Mouse (Mus musculus) midbrain, embryonic 14.5 days (tissue): Measurements from ENCODE around the gene Rnase11. TPM values are rescaled to one million over a fixed set of nuclear protein-coding genes. Genes with fewer than 3 reads are reported as not detected.

Experiments used
- ATAC-seq: fragments of 200-750 bp; cut with Nextera tagmentation; 2 replicates; pipeline ENCODE4 v1.8.0; 2017; ENCODE audit warnings: moderate number of reproducible peaks, moderate library complexity; ENCODE audit not compliant: low FRiP score, low TSS enrichment
- DNase-seq: peaks from one replicate; pipeline ENCODE4 v3.0.0-alpha.2; 2015
- H3K27ac ChIP-seq: fragments of 300-500 bp; sonication (generic); replicated peaks from 2 replicates; pipeline ENCODE4 v1.5.1; 2014; ENCODE audit warnings: mild to moderate bottlenecking, low read depth, low read length, moderate library complexity
- H3K27me3 ChIP-seq: fragments of 300-500 bp; sonication (generic); 2 replicates; pipeline ENCODE4 v1.6.1; 2014; ENCODE audit warnings: low read length, control low read depth, mixed read lengths; ENCODE audit not compliant: control insufficient read depth, insufficient read depth
- H3K36me3 ChIP-seq: fragments of 300-500 bp; sonication (generic); 2 replicates; pipeline ENCODE4 v1.6.1; 2014; ENCODE audit warnings: low read length, control low read depth; ENCODE audit not compliant: control insufficient read depth, insufficient read depth
- H3K4me1 ChIP-seq: fragments of 300-500 bp; sonication (generic); 2 replicates; pipeline ENCODE4 v1.6.1; 2014; ENCODE audit warnings: mild to moderate bottlenecking, antibody characterized with exemption, low read length, control low read depth; ENCODE audit not compliant: control insufficient read depth, insufficient read depth
- H3K4me2 ChIP-seq: fragments of 300-500 bp; sonication (generic); 2 replicates; pipeline ENCODE4 v1.6.1; 2014; ENCODE audit warnings: mild to moderate bottlenecking, low read length, moderate library complexity
- H3K4me3 ChIP-seq: fragments of 300-500 bp; sonication (generic); replicated peaks from 2 replicates; pipeline ENCODE4 v1.5.1; 2014; ENCODE audit warnings: low read depth, low read length
- H3K9ac ChIP-seq: fragments of 300-500 bp; sonication (generic); replicated peaks from 2 replicates; pipeline ENCODE4 v1.6.1; 2014; ENCODE audit warnings: mild to moderate bottlenecking, low read length, moderate library complexity
- H3K9me3 ChIP-seq: fragments of 300-500 bp; sonication (generic); 2 replicates; pipeline ENCODE4 v1.6.1; 2016; ENCODE audit warnings: low read length, control low read depth, mixed read lengths; ENCODE audit not compliant: control insufficient read depth
- WGBS: fragments of 180-500 bp; shearing (Covaris S2); extraction: QIAGEN DNeasy Blood & Tissue Kit; methylation state at CpG from one replicate; pipeline ENCODE4 v1.1.7; 2014; 5-methylcytosine and 5-hydroxymethylcytosine counted together
- polyA plus RNA-seq: library from polyadenylated mRNA; unstranded; fragments of >200 nt; fragmentation: Nextera tagmentation; extraction: Ambion mirVana; gene quantifications from 2 replicates; pipeline ENCODE4 v1.2.1, GENCODE M21; 2014

The Rnase11 gene
- polyA plus RNA-seq, 1 experiment from 2014 or later: not detected

DNA sequence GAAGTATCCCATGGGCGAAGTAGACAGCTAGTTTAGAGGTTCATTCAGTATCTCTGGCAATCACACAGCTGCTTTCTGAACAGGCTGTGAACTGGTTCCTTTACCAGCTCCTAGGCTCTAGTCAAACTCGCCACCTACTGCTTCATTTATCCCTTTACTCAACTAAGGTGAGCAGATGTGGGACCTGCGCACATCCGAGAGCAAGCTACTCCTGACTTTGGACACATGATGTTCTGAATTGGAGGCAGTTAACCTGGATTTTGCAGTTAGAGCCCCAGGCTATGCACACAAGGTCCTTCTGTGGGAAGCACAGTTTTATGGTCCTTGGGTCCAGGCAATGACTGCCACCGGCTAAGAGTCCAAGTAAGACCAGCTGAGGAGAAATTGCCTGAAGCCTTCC, 10.8 kb upstream of the Rnase11 start:
- WGBS: 84% methylated on average over 5 of the region's 5 CpGs
- Histone ChIP-seq H3K4me3 (no peak overlapping the region), H3K27ac (no peak overlapping the region), H3K27me3 (no peaks in the 10 kb centered on the region), H3K9me3 (no peaks in the 10 kb centered on the region), H3K4me1 (no peaks in the 10 kb centered on the region), H3K36me3 (no peaks in the 10 kb centered on the region), H3K9ac (no peak overlapping the region), H3K4me2 (no peak overlapping the region)
- ATAC-seq: no peak
- no peak for DNase-seq

DNA sequence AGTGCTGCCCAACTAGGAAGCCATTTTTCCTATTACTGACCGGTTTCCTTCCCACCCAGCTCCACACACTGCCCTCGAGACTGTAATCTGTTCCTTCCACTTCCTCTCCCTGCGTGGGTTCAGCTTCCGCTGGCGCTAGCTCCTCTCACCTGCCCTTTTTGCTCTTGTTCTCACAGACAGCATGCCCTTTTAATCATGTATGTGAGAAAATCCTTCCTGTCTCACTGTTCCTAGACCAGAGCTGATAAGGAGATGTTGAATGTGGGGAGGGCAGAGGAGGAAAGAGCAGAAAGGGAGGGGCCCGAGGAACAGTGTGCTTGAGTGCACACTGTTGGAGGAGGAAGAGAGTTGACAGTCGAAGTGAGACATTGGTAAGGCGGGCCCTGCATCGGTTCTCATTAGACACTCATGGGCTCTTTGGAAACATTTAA, 7.5 kb upstream of the Rnase11 start, which contains the start of gene Rnase12:
Gene Rnase12, minus strand, starts transcription at position 261 of the 431 bp plus-strand sequence.
- Histone ChIP-seq H3K36me3 (no peaks in the 10 kb centered on the region), H3K9ac (no peak within 1 kb of the TSS), H3K4me1 (no peaks in the 10 kb centered on the region), H3K27ac (no peak within 1 kb of the TSS), H3K4me2 (no peak within 1 kb of the TSS), H3K4me3 (no peak within 1 kb of the TSS), H3K9me3 (no peaks in the 10 kb centered on the region), H3K27me3 (no peaks in the 10 kb centered on the region)
- no peak for DNase-seq
- ATAC-seq: no peak
- 61% methylated on average over 9 of the region's 9 CpGs for WGBS

DNA sequence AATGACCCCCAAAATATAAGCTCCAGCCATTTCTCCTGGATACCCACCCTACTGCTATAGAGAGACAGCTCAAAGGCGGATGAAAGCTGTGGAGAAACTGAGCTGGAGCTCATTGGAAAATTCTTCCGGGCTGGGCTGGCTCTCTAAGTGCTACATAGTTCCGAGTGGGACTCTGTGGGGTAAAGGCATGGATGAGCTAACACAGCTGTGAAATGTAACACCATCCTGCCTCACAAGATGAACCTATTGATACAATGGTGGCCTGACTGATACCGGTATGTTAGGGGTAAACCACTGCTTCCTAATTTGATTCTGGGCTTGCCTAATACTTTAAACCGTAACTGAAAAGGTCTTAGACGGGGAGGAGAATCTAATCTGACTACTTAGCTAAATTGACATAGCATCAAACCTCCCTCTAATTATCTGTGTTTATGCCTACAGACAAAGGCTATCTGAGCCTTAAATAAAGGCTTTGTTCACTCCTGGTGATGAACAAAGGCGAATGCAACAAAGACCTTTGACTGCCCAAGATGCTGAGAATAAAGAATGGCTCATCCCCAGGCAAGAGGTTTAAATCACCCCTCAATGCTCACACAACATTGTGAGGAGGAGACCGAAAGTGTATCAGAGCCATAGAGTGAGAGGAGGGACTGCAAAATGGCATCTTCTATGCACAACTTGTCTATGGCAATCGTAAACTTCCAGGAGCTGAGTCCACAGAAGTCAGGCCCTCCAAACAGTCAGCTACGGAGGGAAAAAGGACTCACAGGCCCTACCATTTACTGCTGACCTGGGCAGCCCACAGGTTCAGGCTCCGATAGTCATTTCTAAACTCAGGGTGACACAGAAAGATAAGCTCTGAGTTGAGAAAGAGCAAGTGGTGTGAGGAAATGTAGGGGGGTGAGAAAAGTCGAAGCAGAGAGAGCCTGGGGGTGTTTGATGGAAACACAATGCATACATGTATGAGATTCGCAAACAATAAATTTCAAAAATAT, 4.6 kb upstream of the Rnase11 start:
- Histone ChIP-seq H3K4me1 (no peaks in the 10 kb centered on the region), H3K4me3 (no peak overlapping the region), H3K9me3 (no peaks in the 10 kb centered on the region), H3K27me3 (no peaks in the 10 kb centered on the region), H3K27ac (no peak overlapping the region), H3K9ac (no peak overlapping the region), H3K36me3 (no peaks in the 10 kb centered on the region), H3K4me2 (no peak overlapping the region)
- no peak for ATAC-seq
- WGBS: 18% methylated on average over 13 of the region's 13 CpGs
- no peak for DNase-seq

DNA sequence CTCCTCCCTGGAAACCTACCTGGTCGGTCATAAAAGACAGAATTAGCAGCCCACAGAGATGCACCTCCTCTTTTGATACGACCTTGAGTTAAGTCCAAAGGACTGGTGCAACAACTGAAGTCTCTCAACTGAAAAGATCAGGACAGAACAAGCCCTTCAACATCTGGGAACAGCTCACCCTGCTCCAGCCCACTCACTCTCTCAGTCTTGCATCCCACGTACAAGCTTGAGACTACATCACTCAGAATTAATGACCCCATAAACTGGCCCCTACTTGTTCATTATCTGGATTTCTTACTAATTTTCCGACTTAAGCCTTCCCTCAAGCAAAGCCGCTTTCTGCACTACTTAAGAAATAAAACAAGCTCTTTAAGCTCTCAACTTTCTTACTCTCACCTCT, 3.2 kb upstream of the Rnase11 start:
- WGBS: 63% methylated on average over 5 of the region's 5 CpGs
- Histone ChIP-seq H3K9me3 (no peaks in the 10 kb centered on the region), H3K4me3 (no peak overlapping the region), H3K27me3 (no peaks in the 10 kb centered on the region), H3K27ac (no peak overlapping the region), H3K4me2 (no peak overlapping the region), H3K4me1 (no peaks in the 10 kb centered on the region), H3K36me3 (no peaks in the 10 kb centered on the region), H3K9ac (no peak overlapping the region)
- ATAC-seq: no peak
- DNase-seq: no peak

DNA sequence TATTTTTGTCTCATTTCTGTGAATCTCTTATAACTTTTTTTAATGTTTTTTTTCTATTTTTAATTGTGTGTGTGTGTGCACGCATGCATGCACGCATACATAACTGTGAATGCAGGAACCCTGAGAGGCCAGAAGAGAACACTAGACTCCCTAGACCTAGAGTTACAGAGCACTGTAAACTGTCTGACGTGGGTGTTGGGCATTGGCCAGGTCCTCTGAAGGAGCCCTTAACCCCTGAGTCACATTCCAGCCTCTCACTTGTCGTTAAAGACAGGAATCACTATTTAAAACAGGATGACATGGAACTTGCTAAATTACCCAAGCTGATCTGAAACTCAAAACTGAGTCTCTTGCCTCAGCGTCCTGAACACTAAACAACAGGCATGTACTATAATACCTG, 2.0 kb upstream of the Rnase11 start:
- Histone ChIP-seq H3K9ac (no peak overlapping the region), H3K36me3 (no peaks in the 10 kb centered on the region), H3K27me3 (no peaks in the 10 kb centered on the region), H3K4me2 (no peak overlapping the region), H3K9me3 (no peaks in the 10 kb centered on the region), H3K4me3 (no peak overlapping the region), H3K27ac (no peak overlapping the region), H3K4me1 (no peaks in the 10 kb centered on the region)
- DNase-seq (no peak), ATAC-seq (no peak)
- WGBS: 75% methylated on average over 5 of the region's 5 CpGs

DNA sequence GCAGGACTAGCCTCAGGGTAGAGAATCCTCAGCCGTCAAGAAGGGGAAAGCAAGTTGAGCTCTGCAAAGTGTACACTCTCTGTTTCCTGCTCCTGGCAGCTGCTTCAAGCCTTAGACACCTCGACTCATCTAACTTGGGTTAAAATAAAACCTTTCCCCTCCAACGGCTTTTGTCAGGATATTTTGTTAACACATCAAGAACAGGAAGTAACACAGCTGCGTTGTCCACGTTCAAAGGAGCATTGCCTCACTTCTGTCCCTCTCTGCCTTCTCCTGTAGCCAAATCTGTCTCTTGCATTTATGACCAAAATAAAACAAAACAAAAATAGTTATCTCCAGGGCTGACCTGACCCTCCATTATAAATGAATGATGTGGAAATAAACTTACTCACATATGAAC, 2.1 kb downstream of the Rnase11 start:
- Histone ChIP-seq H3K4me3 (no peak overlapping the region), H3K4me1 (no peaks in the 10 kb centered on the region), H3K36me3 (no peaks in the 10 kb centered on the region), H3K9me3 (no peaks in the 10 kb centered on the region), H3K4me2 (no peak overlapping the region), H3K27me3 (no peaks in the 10 kb centered on the region), H3K9ac (no peak overlapping the region), H3K27ac (no peak overlapping the region)
- WGBS: 78% methylated on average over 5 of the region's 5 CpGs
- DNase-seq (no peak), ATAC-seq (no peak)

DNA sequence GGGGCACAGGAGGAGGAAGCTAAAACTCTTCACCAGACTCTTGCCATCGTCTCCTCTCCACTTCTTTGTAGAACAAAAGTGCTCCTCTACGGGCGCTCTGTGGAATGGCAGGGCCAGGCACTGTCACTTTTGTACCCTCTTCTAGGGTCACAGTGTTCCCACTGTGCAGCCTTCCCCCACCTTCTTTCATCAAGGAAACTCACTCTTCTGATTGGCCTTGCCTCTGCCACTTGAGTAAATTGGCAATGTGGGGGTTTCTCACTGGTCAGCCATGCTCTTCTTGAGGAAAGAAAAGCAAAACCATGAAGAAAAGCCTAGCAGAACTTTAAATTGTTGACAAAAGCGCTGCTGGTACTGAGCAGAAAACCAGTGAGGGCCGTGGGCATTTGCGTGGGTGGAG, 8.2 kb downstream of the Rnase11 start, which contains the start of gene Rnase9:
Gene Rnase9, minus strand, starts transcription at position 101 of the 400 bp plus-strand sequence.
- Histone ChIP-seq H3K4me1 (no peaks in the 10 kb centered on the region), H3K27ac (no peak within 1 kb of the TSS), H3K9me3 (no peaks in the 10 kb centered on the region), H3K4me2 (no peak within 1 kb of the TSS), H3K9ac (no peak within 1 kb of the TSS), H3K4me3 (no peak within 1 kb of the TSS), H3K36me3 (no peaks in the 10 kb centered on the region), H3K27me3 (no peaks in the 10 kb centered on the region)
- WGBS: 65% methylated on average over 6 of the region's 6 CpGs
- ATAC-seq (no peak), DNase-seq (no peak)

DNA sequence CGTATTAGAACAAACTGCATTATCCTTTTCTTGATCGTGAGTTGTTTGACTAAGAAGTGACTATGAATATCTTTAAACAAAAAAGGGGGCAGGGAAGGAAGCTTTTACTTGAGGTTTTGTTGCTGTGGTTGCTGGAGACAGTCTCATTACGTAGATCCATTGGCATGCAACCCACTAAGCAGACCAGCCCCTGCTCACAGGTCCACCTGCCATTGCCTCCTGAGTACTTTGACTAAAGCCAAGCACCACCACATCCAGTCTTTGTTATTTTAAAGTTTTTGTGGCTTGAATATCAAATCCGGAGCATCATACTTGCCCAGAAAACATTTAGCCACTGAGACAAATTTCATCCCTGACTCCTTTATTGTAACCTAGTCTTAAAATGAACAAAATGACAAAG, 13.7 kb downstream of the Rnase11 start:
- H3K4me3 ChIP-seq: no peak overlapping the region
- WGBS: 59% methylated on average over 4 of the region's 4 CpGs
- ATAC-seq (no peak), DNase-seq (no peak)
- no peak overlapping the region for H3K27ac ChIP-seq
- H3K4me1 ChIP-seq: no peaks in the 10 kb centered on the region
- H3K9ac ChIP-seq: no peak overlapping the region
- no peaks in the 10 kb centered on the region for H3K9me3 ChIP-seq
- H3K27me3 ChIP-seq: no peaks in the 10 kb centered on the region
- no peak overlapping the region for H3K4me2 ChIP-seq
- no peaks in the 10 kb centered on the region for H3K36me3 ChIP-seq

DNA sequence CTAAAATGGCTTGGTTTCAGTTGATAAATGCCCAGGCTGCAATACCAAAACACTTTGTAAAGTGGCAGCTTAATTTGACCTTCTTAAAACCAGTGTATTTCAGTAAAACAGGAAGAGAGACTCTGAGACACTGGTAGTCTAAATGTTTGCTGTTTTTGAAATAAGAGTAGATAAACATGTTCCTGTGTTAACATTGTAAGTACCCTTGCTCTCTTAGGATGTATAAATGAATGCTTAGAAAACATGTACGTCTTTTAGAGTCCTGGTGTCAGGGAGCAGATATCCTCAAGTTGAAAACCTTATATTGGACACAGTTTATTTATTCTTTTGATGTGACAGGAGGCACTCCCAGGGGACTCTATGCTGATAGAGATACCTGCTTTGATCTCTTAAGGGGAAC, 14.8 kb downstream of the Rnase11 start:
- DNase-seq (peak; percentile 40), ATAC-seq (no peak)
- no peaks in the 10 kb centered on the region for H3K9me3 ChIP-seq

More for the DNA sequence above, 14.8 kb downstream of the Rnase11 start:
- H3K4me3 ChIP-seq: no peak overlapping the region
- H3K27me3 ChIP-seq: no peaks in the 10 kb centered on the region
- H3K4me2 ChIP-seq: no peak overlapping the region
- H3K9ac ChIP-seq: no peak overlapping the region
- no peaks in the 10 kb centered on the region for H3K4me1 ChIP-seq
- no peak overlapping the region for H3K27ac ChIP-seq
- WGBS: 17% methylated on average over 1 of the region's 1 CpGs
- no peaks in the 10 kb centered on the region for H3K36me3 ChIP-seq
